Mouse (Mus musculus) heart, postnatal 14 days (tissue): ENCODE measurements around the gene Zmynd8. TPM values are rescaled to one million over a fixed set of nuclear protein-coding genes. Genes with fewer than 3 reads are reported as not detected.

Experiments
- DNase-seq, 2 experiments: peaks; one replicate each; pipeline ENCODE4 v3.0.0; 2021 to 2022
- intact Hi-C: fragments of 180-260 bp; cut with DNase I; formaldehyde crosslinking; loops from one replicate; pipeline ENCODE4 v1.15.1; 2025
- total RNA-seq, 2 experiments: library from RNA; stranded (reverse); gene quantifications; 2 replicates each; pipeline ENCODE4 v1.2.3; 2021

Zmynd8 gene
- total RNA-seq, 2 experiments from 2014 or later, result 52.0 to 52.5 TPM

DNA sequence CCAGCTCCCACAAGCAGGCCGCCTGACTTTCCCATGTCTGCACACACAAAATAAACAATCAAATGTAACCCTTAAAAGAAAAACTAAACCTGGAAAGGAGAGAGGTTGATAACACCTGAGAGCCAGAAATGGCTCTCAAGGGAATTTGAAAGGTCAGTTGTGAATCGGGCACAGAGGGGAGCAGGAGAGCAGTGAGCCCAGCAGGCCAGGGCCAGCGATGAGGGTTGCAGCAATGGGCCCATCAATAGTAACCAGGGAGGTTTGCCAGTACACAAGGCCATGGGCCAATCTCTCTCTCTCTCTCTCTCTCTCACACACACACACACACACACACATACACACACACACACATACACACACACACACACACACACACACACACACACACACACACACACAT lies 34.0 kb downstream of the Zmynd8 start:
- no peak for DNase-seq
- intact Hi-C loops, result no loop called here

DNA sequence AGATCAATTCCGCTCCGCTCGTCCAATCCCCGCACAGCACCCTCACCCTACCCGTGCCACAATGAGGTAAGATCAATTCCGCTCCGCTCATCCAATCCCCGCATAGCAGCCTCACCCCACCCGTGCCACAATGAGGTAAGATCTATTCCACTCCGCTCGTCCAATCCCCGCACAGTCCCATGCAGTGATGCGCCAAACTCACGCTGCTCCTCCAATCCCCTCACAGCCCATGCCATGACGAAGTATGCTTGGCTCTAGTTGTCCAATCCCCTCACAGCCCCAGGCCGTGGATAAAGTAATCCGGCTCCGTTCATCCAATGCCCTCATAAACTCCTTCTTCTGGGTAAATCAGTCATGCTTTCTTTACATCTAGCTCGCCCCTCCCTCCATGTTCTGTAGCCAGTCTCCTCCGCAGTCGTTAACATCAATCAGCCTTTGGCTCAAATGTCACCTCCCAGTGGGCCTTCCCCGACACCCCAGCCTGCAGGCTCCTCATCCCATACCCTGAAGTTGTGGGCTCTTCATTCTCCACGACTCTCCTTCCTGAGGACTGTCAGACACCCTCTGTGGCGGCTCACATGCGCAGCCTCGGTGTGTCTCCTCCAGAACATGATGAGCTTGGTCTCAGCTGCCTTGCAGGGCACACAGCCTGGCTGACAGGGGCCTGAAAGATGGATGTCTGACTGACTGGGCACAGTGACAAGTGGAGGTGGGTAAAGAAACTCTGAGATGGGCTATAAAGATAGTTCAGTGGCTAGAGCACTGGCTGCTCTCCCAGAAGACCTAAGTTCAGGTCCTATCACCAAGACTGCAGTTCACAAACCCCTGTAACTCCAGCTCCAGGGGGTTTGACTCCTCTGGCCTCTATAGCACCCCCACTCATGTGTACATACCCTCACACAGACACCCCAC lies 36.9 kb downstream of the Zmynd8 start:
- intact Hi-C loops, result no loop called here
- DNase-seq, result no peak

DNA sequence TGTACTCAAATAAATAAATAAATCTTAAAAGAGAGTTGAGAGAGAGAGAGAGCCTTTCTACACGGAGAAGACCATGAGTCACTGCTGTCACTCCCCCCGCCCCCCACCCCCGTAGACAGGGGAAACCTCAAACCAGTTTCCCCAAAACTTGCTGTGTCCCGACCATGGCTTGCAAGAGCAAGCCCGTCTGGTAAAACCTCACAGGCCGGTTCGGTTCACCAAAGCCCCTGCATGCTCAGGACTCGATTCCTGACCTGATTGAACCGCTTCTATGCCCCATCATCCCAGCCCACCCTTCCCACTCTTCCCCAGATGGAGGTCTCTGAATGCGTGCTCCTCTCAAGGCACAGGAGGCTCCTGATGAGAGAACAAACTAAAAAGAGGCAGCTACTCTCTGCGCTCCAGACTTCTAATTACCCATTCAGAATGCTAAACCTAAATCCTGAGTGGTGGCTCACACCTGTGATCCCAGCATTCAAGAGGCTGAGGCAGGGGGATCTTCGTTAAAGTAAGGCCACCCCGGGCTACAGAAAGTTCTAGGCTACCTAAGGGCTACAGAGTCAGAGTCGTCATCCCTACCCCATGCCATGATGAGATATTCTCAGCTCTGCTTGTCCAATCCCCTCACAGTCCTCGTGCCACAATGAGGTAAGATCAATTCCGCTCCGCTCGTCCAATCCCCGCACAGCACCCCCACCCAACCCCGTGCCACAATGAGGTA lies 37.7 kb downstream of the Zmynd8 start:
- intact Hi-C loops, result no loop called here
- DNase-seq, result no peak

DNA sequence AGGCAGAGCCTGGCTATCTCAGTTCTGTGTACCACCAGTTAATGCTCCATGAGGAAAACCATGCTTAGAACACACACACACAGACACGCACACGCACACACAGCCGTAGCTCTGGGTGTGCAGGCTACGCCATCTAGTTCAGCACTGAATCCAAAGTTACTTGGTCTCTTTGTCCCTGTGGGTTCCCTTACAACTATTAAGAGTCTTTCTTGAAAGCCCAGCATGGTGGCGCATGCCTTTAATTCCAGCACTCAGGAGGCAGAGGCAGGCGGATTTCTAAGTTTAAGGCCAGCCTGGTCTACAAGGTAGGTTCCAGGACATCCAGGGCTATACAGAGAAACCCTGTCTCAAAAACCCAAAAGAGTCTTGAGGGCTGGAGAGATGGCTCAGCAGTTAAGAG lies 38.4 kb downstream of the Zmynd8 start:
- intact Hi-C loops, result no loop called here
- no peak for DNase-seq

DNA sequence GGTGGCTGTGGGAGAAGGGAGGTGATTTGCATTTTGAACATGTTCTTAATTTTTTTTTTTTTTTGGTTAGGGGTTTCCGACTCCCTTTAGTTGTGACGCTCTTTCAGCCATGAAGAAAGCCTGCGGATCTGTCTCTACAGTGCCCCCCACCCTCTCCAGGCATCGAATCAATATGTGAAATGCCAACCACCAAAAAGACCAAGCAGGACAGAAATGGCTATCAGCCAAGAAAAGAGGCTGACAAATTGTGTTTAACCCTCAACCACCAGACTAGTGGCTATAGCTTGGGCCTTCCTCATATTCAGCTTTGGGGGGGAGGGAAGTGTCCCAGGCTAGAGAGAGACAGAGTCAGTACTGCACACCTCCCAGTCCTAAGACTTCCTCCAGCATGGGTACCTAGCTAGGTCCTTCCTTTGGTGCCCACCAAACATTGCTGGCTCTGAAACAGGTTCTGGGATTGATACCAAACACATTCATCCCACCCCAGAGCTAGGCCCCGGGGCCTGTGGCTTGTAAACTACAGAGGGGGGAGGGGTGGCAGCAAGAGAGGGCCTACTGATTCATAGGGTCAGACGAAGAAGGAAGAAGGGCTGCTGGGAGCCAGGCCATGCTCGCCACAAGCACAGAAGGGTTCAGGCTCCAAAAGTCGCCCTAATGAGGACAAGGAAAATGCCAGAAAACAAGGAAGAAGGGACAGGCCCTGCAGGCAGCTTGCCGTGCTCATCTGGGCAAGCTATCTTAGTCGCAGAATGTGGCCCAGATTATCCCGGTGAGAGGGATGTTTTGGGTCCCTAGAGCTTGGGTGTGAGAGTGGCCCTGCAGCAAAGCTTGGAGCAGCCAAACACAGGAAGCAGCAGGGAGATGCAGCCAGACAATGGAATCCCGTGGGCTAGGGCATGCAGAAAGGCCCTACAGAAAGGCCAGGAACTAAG lies 40.1 kb downstream of the Zmynd8 start:
- DNase-seq, result peak; percentile 62 to 65
- intact Hi-C loops, result loop anchor here (2.0 kb wide), 1 partner anchor 14 kb away; no protein-coding TSS in a partner anchor

DNA sequence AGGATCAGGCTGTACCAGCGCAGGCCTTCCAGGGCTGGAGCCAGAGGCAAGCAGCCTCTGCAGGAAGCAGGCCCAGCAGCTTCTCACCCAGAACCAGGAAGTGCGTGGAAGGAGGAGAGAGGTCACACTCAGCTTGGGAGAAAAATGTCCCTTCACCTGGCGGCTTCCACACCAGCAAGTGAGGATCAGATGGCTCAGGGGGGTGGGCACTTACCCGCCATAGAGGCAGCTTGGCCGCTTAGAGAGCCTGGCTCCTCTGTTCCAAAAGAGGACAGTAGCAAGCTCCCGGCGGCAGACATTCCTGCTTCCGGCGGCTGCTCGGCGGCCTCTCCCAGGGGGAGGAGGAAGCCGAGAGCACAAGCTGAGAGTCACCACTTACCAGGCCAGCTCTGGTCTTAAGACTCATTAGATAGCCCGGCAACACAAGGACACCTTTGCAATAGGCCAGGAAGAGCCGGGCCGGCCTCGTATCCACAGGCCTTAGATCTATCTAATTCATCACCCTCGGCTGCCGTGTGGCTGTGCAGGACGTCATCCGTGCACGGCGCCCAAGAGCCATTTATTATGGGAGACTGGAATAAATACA lies 40.9 kb downstream of the Zmynd8 start:
- DNase-seq, result peak; percentile 74 to 75
- intact Hi-C loops, result loop anchor here (2.0 kb wide), 2 partner anchors 15 to 25 kb away; no protein-coding TSS in a partner anchor

DNA sequence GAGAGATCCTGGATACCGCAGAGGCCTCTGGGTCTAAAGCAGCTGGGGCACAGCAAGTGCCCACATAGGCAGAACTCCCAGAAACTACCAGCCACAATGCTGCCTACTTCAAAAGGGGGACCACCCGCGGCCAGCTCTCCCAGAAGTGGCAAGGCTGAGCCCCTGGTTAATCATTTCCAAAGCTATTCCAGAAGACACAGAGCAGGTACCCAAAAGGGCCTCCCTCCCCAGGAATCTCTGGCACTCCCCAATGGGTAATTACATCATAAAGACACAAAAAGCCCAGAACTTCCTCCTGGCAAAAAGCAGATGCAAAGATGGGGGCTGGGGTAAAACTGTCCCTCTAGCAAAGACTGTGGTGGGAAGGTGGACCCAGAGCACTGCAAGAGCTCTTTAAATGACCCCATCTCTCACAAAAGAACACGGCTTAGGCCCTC lies 41.4 kb downstream of the Zmynd8 start:
- intact Hi-C loops, result loop anchor here (2.0 kb wide), 1 partner anchor 25 kb away; no protein-coding TSS in a partner anchor
- DNase-seq, result no peak

DNA sequence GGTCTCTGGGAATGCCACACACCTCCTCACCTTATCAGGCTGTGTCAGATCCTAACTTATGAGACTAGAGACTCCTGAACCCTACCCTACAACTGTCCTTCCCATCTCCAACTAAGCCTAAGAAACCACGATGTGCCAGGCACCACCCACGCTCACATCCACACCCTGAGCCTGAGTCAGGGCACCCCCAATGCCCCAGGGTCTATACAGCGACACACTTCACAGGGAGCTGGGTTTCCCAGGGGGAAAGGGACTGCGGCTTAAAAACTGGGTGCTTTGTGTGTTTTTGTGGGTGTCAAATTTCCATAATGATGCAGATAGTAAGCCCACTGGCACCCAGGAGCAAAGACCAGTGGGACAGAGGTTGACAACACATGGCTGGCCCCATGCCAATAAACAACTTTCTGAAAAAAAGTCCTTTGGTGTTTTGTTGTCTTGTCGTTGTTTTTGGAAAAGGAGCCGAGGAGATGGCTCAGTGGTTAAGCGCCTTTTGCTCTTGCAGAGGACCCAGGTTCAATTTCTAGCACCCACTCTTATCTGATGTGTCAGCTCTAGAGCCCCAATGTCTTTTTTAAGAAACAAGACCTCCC lies 42.1 kb downstream of the Zmynd8 start:
- DNase-seq, result no peak
- intact Hi-C loops, result loop anchor here (2.0 kb wide), 1 partner anchor 26 kb away; no protein-coding TSS in a partner anchor

DNA sequence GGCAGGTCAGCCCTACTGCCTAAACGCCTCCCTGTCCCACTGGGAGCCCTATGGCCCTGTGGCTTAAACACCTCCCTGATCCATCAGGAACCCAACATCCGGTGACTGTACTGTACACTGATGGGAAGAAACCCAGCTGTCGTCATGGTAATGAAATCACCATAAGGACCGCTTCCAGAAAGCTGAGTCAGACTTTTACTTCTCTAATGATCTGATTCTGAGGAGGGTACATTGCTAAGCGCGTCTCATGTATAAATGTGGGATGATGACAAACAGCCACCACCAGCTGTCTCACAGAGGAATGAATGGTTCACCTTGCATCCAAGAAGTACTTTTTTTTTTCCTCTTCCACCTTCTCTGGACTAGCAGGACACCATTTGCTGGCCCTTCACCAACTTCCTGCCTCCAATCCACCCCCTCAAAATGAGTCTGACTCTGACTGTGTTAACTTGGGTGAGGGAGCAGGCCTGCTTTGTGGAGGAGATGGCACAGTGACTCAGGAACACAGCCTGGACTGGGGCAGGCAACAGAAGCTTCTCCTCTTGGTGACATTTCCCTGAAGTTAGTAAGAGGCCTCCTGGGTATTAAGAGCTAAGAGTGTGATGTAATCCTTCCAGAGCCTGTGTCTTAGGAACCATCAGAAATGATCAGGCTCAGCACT lies 43.0 kb downstream of the Zmynd8 start:
- peak; percentile 61 to 70 for DNase-seq
- intact Hi-C loops, result loop anchor here (2.0 kb wide), 1 partner anchor 27 kb away; no protein-coding TSS in a partner anchor

DNA sequence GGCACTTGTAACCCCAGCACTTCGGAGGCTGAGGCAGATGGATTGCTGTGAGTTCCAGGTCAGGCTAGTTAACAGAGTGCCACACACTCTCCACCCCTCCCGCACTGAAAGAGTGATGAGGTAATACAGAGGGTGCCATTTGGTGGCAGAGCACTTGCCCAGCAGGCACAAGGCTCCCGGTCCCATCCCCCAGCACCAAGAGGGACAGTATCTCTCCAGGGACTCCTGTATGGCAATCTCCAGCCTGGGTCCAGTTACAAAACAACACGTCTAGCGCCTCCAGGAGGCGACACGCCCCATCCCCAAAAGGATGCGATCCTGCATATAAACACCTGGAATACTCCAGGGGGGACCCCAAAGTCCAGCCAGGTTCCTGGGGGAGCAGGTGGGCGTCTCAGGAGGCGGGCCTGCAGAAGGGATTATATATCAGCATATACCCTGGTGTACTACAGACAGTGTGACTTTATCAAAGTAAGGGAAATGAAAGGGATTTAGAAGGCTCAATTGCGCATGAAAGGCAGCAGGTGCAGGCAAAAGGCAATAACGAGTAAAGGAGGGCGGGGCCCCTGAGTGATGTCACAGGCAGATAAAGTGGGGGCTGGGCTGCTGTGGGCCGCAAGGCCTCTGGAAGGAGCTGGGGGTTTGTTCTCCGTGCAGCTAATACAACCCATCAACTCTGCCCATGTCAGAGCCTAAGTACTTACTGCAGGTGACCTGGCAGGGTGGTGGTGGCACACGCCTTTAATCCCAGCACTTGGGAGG lies 44.4 kb downstream of the Zmynd8 start:
- no peak for DNase-seq
- intact Hi-C loops, result no loop called here

DNA sequence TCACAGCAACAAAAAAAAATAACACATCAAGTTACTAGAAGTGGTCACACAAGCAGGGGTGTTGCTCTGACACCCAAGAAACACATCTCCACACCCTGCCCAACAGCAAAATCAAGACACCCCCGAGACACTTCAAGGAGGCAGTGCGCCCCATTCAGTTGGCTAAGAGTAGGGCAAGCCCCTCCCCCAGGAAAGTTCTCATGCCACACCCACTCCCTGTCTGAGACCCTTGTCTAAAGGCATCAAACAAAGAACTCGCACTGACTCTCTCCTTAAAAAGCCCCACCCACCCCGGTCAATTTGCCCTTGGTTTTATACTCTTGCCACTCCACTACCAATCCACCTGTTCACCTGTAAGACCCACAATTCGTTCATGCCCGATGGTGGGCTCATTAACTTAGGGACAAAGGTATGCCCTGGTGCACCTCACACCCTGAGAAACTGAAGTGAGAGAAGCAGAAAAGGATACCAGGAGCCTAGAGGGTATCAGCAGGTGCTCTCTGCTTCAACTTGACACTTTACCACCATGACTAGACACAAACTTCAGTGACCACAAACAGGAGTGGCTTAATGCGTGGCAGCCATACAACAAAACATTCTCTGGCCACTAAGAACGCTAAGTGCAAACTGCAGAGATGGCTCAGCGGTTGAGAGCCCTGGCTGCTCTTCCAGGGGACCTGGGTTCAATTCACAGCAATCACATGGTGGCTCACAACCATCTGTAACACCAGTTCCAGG lies 45.8 kb downstream of the Zmynd8 start:
- intact Hi-C loops, result no loop called here
- no peak for DNase-seq

DNA sequence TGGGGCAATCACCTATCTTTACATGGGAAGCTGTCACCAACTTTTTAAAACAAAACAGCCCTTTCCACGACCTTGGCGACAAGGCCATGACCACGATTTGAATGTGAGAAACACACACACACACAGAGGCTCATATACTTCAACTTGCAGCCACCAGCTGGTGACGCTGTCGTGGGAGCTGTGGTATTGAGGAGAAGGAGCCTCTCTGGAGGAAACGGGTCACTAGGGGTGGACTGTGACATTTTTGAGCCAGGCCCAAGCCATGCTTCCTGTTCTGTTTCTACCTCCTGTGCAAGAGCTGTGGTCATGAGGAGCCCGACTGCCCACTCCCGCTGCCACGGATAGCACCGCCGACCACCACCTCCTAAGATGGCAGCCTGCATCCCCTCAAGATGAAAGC lies 46.4 kb downstream of the Zmynd8 start:
- intact Hi-C loops, result no loop called here
- peak; percentile 57 to 74 for DNase-seq

DNA sequence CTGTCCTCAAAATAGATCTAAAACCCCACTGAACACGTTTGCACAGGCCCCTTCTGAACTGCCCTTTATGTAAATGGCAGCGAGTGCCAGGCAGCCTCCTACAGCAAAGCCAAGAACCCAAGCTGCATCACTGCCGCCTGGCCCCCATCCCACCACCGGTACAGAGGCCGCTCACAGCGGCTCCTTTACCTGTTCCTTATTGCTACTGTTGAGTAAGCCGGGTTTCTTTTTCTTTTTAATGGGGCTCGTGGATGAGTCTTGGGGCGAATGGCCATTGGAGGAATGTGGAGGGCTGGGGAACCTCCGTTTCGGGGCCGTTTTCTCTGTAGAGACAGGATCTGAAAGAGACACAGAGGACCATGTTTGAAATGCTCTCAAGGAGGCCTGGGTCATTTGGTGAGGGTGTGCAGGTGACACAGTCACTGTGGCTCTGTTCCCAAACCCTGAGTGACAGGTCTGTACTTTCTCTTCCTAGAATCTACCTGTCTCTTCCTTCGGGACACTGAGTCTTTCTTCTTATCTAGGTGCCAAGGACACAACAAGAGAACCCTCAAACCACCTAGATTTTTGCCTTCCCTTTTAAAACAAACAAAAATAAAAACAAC lies 46.9 kb downstream of the Zmynd8 start:
- peak in 1 of 2 experiments; percentile 47 for DNase-seq
- intact Hi-C loops, result no loop called here

DNA sequence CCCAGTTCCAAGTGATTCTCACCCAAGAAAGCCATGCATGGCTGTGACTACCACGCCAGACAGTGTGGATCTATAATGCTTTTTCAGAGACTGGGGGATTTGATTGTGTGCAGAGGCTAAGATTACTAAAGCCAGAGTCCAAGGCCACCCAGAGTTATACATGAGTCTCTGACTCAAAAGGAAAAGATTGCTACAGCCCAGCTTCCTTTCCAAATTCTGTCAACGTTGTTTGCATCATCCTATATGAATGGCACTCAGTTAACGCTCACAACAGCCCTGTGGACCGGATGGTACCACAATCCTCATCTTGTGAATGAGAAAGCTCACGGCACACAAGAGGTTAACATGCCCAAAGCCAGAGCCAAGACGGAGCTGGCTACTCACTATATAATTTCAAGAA lies 48.0 kb downstream of the Zmynd8 start:
- intact Hi-C loops, result no loop called here
- no peak for DNase-seq

DNA sequence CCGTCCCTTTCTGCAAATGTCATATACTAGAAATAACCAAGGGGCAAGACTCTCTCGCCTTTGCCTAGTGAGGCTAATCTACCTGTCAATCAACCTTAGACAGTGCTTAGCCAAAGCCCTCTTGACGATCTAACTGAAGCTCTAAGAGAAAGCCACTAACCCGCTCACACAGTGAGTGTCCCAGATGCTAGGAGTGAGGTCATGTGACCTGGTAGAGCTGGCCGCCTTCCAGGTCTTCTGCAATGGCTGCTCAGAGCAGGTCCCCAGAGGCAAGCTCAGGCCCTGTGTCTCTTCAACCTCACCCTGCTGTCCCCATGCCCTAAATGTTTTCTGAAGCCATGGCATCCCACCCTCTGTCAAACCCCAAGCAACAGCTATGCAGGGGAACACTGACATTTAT lies 49.7 kb downstream of the Zmynd8 start:
- peak; percentile 85 to 88 for DNase-seq
- intact Hi-C loops, result no loop called here

DNA sequence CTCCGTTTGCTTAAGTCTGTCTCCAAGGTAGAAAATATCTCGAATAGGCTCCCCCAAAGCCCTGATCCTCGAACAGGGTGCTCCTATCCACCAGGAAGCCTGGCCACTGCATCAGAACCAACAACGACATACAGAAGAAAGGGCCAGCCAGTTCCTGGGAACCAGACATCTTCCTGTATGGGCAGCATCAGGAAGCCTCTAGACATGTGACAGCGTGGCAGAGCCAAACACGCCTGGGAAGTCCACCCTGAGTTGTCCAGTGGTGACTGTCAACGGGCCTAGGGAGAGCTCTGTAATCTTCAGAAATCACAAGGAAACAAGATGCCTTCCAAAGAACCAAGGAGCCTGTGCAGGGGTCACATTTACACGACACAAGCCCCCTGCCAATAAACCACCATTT lies 52.0 kb downstream of the Zmynd8 start:
- intact Hi-C loops, result loop anchor here (2.0 kb wide), 1 partner anchor 16 kb away; no protein-coding TSS in a partner anchor
- no peak for DNase-seq

DNA sequence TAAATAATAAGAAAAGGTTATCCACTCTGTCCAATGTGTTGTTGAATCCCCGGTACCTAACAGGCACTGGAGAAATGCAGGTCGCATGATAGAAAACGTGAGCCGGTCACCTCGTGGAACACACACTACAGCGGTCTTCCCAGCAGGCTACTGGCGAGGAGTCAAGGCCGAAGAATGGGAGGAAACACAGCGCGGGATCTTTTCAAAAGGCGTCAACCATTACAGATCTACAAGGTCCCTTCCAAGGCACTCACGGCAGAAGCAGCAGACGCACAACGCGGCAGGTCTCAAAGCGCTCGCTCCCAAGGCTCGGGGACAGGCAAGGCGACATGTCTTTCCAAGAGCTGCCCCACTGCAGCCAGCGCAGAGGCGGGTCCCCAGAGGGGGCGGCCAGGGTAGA lies 53.3 kb downstream of the Zmynd8 start:
- DNase-seq, result no peak
- intact Hi-C loops, result no loop called here
